Mouse (Mus musculus): Measurements from ENCODE around the gene Gnptab. TPM values are rescaled to one million over a fixed set of nuclear protein-coding genes. Genes with fewer than 3 reads are reported as not detected.
"Not testable (repeated sequence)": the region's sequence is repeated elsewhere in the genome, so short reads cannot be mapped to it uniquely, and the experiment has no call there.

Gene Gnptab
- total RNA-seq, 4 experiments from 2014 or later, result 22.0 to 32.7 (median 25.8) TPM

DNA sequence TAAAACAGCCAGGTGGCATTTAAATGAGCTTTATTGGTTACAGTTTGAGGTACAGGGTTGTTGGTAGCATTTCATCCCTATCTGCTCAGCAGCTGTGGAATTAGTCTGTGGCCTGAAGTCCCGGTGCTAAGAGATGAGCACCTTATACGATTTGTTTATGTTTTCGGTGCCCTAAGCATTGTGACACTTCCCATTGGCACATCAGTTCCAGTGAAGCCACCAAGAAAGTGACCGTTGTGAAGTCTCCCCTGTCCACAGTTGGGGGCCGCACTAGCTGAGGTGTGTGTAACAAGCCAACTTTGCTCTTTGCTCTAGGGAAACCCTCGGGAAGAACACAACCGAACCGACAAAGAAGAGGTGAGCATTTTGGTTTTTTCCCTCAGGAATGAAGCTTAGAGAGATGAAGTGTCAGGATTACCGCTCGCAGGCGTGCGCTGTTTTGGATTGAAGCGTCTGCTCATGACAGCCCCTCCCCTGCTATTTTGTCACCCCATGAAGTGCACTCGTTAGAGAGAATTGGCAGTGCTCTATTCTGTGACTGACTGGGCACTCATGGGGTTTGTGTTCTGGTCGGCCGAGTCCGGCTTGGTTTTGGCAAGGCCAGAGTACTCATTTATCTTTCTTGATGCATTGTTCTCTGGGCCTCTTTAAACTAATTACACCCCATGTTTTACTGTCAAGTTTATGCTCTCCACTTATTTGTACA is 33.5 kb downstream of the Gnptab start:
- no peak for DNase-seq (ENCODE audit: low spot score)

DNA sequence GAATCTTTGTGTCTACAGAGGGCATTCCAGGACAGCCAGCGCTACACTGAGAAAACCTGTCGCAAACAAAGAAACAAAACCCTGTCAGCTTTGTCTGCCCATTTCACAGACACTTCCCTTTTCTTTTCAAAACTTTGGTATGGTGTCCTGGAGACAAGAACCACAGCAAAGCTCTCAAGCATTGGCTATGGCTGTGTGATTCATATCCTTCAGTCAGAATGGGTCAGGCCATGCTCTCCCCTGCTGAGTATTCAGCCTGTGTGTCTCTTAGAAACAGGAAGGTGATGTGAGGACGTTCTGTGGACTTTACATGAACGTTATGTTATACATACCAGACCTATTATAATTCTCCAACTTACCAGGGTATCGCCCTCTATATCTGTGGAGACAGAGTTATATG is 38.8 kb downstream of the Gnptab start:
- DNase-seq (ENCODE audit: low spot score), result no peak

DNA sequence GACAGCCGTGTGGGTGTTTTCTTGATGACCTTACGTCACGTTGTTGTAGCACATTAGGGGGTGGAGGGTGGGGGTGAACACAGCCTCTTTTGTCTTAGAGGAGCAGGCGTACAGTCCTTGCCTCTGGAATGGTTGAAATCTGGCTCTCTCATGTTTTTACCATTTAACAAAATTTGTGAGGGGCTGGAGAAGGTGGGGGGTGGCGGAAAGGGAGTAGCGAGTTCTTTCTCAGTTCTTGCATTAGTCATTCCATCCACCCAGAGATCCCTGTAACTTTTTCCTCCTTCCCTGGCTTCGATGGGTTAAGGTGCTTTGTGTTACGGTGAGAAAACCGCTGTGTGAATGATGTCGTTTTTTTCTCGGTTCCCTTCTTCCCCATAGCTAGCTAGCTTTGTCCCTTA is 41.2 kb downstream of the Gnptab start:
- DNase-seq (ENCODE audit: low spot score), result no peak

DNA sequence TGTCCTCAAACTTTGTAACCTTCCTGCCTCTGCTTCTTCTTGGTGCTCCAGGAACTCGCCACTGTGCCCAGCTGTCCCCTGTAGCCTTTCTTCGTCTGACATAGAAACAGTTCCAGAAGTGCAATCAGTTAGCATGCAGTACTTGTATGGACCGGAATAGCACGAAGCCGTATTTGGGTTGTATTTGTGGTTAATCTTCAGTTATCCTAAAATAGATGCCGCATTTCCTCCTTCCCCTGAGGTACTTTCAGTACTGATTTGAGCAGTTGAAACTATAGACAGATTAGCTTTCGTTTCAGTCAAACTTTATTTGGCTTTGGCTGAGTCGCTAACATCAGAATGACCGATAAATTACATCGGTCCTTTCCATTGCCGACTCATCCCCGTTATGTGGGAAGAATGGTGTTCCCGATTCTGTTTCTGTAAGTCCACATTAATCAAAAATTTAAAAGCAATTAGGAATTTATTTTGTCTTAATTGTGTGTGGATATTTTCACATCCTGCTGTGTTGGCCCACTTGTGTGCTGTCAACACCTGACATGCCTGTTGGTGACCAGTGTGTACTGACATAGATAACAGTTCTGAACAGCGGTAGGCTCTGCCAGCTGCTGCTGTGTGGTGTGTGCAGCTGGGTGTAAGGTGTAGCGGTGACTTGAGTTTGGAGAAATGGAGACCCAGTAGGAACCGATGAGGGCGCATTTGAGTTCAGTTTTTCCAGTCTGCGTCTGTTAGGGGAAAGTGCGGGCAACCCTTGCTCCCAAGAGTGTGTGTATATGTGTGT is 41.9 kb downstream of the Gnptab start:
- DNase-seq (ENCODE audit: low spot score), result no peak

DNA sequence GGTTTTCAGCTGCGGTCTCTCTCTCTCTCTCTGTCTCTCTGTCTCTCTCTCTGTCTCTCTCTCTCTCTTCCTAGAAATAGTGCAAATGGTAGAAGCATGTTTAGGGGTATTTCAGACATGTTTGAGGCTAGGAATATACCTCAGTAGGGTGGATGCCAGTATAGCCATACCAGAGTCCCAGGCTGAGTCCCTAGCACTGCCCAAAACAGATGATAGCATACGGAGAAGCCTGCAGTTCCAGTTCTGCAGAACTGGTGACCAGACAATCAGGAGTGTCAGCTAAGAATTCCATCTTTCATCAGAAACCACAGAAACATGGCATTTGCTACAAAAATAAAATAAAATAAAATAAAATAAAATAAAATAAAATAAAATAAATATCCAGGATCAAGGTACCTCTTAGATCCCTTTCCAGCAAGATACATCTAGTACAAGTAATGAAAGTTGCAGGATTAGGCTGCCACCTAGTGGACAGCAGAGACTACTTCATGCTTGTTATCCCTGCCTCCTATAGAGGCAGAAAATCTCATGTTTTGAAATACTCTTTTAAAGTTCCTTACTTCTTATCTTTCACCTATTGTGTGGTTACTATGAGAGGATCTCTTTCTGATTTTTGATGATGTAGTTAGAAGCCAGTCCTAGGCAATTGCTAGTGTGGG is 47.4 kb downstream of the Gnptab start:
- peak; percentile 74 for DNase-seq (ENCODE audit: low spot score)

DNA sequence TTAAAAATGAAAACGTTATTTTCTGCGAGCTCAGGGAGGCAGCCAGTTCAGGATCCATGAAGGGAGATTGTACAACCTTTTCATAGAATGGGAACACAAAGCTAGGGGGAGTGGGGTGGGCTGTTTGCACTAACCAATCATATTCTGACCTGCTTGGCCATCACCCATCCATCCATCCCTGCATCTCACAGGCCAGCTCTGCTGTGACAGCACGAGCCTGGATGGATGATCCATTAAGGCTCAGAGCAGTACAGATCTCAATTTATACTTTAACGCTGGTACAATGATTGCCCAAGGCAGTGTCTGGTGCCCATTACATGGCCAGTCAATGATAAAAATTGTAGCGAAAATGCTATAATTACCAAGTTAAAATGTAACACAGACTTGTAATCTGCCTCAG is 48.0 kb downstream of the Gnptab start:
- DNase-seq (ENCODE audit: low spot score), result no peak

DNA sequence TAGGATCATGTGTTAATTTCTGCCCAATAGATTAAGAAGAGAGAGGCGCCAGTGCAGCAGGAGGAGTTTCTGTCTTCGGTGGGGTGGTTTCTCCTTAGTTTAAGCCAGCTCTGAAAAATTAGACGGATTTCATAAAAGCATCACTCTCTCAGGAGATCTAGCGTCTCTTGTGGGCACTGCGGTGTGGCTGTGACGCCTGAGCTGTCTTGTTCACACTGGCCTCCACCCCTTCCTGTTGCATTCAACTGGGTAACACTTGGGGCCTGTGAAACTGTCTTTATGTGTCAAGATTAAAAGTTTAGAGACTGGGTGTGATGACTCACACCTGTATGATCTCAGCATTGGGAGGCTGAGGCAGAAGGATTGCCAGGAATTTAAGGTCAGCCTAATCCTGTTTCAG is 49.1 kb downstream of the Gnptab start:
- no peak for DNase-seq (ENCODE audit: low spot score)

DNA sequence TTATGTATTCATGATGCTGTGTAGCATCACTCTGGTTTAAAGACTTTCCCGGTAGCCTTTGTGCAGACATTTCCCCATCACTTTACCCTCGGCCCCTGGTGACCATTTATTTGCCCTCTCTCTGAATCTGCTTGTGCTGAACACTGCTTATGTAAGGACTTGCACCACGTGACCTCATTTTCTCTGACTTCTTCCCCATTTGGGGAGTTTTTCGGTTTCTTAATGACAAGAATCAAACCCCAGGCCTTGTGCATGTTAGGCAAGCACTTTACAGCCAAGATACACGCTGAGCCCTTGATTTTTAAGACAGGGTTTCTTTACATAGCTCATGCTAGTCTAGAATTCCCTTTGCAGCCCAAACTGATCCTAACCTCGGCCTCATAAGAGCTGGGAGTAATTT is 62.3 kb downstream of the Gnptab start:
- DNase-seq (ENCODE audit: low spot score), result peak; percentile 5

DNA sequence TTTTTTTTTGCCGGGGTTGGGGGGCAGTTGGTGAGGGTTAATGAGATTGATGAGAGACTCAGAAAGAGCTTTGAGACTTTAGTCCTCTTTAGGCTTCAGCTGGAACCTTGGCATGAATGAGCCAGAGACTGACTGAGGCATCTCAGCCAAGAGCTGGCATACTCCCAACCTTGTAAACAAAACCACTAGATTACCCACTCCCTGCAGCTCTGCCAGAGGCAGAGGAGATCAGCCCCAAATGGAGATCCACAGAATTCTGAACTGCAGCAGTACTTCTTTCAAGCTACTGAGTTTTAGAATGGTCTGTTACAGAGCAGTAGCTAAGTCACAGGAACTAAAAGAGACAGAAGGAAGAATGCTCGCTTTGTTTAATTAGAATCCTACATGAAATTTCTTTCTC is 72.3 kb downstream of the Gnptab start:
- DNase-seq (ENCODE audit: low spot score), result peak; percentile 25

DNA sequence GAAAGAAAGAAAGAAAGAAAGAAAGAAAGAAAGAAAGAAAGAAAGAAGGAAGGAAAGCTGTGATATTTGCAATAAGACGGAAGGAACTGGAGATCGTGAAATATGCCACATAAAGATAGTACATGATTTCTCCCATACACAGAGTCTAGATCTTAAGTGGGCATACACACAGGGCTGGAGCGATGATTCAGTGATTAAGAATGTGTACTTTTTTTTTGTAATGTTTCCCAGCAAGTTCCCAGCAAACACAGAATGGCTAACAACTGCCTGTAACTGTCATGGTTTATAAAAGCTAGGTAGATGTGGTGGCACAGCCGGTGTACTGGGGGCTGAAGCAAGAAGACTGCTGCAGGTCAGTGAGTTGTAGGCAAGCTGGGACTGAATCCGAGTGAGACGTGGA is 73.1 kb downstream of the Gnptab start:
- no peak for DNase-seq (ENCODE audit: low spot score)

DNA sequence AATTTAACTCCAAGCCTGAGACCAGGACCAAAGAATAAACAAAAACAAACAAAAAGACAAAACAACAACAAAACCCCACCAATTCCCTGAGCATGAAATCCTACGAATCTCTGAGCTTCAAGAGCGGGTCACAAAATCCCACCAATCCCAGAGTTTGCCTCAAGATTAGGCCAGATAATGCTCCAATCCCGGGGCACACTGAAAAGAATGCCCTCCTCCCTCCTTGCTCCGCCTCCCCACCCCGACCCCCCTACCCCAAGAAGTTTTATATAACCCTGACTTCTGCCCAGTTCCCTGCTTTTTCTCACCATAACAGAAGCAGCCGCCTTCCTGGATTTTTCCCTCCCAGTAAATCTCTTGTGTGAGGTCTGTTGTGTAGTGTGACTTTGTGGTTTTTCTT is 78.9 kb downstream of the Gnptab start:
- DNase-seq (ENCODE audit: low spot score), result no peak

DNA sequence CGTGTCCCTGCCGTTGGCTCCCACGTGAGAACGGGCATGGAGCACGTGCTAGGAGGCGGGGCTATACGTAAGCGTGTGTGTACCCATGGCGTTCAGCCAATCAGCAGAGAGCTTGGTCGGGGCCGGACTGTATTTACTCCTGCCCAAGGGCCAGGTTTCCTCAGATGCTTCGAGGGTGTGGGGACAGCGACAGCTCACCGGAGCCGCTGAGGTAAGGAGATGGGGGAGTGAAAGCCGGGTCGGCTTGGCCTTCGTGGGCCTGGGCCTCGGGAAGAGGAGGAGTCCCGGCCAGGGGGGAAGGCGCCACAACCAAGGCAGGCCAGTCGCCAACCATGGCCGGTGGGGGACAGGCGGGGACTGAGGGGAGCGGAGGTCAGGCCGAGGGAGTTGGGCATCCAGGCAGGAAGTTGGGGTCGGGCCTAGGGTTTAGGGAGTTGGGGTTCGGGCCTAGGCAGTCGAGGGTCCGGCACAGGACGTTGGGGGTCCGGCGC is 80.6 kb downstream of the Gnptab start, which contains the start of gene Sycp3:
Gene Sycp3, plus strand, starts transcription at position 68 of the 491 bp plus-strand sequence.
- DNase-seq (ENCODE audit: low spot score), result no peak

DNA sequence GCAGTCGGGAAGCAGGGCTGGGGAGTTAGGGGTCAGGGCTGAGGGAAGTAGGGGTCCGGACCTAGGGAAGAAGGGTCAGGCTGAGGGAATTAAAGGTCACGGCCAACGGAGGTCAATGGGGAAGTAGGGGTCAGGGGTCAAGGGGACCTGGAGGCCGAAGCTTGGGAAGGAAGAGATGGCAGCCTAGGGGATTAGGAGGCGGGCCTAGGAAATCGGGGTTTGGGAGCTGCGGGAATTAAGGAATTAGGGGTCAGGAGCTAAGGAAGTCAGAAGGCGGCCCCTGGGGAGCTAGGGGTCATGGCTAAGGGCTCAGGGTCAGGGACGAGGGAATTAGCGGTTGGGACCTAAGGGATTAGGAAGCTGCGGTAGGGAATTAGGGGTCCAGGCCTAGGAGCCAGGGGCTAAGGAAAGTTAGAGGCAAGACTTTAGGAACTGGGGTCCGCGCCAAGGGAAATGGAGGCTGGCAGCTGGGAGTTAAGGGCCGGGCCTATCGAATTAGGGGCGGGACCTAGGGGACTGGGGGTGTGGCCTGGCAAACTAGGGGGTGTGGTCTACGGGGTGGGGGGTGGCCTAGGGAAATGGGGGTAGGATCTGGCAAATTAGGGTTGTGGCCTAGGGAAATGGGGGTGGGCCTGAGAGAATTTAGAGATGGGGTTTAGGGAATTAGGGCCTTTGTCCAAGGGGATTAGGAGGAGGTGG is 81.3 kb downstream of the Gnptab start:
- DNase-seq (ENCODE audit: low spot score), result no peak

DNA sequence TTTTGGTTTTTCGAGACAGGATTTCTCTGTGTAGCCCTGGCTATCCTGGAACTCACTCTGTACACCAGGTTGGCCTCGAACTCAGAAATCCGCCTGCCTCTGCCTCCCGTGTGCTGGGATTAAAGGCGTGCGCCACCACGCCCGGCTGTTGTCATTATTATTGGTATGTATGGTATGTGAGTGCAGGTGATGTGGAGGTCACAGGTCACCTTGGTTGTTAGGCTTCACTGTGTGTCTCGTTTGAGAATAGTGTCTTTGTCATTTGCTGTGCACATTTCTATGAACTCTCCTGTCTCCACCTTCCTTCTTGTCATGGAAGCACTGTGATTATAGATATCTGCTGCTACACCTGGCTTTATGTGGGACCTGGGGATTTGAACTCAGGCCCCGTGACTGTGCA is 103.9 kb downstream of the Gnptab start:
- DNase-seq (ENCODE audit: low spot score), result not testable (repeated sequence)

DNA sequence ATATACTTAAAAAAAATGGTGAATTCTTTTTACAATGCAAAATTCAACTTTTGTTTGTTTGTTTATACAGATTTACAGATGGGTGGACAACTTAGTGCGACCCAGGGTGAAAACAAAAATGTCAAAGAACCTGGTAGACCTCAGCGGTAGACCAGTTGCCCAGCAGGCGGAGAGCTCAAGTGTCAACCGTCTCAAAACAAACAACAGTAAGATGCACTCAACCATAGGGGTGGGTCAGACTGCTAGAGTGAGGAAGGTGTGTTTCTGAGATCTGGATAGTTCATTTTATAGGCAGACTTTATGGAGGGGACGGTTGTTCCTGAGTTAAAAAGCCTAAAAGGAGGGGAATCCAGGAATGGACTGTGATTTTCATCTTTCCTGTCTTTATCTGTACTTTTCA is 109.7 kb downstream of the Gnptab start:
- DNase-seq (ENCODE audit: low spot score), result no peak

DNA sequence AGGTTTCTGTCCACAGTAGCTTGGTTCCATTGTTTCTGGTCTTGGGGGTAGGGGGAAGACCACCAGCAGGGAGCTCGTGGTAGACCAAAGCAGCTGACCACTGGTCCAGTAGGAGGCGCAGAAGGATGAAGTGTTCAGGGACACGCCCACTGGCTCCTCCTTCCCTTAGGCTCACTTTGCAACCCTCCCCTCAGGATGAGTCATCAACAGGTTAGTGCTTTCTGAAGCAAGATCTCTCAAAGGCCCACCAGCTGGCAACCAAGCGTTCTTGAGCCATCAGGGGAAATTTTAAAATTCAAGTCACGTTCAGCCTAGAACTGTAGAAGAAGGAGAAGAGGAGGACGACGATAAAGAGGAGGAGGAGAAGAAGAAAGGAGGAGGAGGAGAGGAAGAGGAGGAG is 112.7 kb downstream of the Gnptab start:
- no peak for DNase-seq (ENCODE audit: low spot score)

DNA sequence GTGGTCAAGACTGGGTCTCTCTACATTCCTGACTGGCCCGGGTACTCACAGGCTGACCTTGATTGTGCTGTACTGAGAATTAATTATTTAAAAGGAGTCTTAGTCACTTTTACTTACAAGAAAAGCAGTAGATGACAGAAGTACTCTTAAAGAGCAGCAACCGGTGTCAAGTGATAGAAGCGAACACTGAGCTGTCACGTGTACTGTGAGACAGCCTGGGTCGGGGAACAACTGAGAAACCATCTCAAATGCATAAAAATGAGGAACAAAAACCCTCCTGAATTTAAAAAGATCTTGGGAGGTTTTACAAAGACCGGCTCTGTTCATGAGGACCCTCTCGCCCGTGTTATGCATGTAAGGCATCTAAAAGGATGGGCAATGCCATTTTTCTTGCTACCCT is 113.7 kb downstream of the Gnptab start:
- no peak for DNase-seq (ENCODE audit: low spot score)

DNA sequence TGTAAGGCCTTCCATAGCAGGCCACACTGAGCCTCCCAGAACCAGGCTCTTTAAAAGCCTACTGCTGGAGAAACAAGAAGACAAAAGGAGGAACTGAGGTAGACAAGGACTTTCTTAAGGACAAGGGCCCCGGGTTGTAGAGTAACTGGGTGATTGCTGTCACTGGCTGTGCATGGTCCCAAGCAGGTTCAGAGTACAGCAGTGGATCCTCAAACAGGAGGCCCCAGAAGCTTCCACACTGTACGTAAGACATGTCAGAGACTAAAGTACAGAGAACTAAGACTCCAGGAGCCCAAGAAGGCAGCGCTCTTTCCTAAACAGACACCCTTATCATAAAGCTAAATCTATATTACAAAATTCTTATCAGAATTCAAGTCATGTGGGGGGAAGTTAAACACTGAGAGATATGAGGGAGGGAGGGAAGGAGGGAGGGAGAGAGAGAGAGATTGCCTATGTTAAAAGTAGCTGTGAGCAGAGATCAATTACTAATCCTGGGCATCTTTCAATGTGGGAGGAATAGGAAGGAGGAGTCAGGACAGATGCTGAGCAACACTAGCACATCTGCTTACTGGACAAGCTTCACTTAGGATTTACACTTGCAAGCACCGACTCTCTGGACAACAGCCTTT is 116.1 kb downstream of the Gnptab start:
- no peak for DNase-seq (ENCODE audit: low spot score)
